Mouse (Mus musculus) adrenal gland, adult (tissue): Measurements from ENCODE around the gene Tpcn1.
"Not testable (repeated sequence)": the region's sequence is repeated elsewhere in the genome, so short reads cannot be mapped to it uniquely, and the experiment has no call there.

Experiments used
- DNase-seq, 2 experiments: peaks; one replicate each; pipeline ENCODE4 v3.0.0; 2022 to 2023; ENCODE audit warnings: low spot score in 1 of 2; ENCODE audit not compliant: inconsistent age in 2 of 2

The Tpcn1 gene

DNA sequence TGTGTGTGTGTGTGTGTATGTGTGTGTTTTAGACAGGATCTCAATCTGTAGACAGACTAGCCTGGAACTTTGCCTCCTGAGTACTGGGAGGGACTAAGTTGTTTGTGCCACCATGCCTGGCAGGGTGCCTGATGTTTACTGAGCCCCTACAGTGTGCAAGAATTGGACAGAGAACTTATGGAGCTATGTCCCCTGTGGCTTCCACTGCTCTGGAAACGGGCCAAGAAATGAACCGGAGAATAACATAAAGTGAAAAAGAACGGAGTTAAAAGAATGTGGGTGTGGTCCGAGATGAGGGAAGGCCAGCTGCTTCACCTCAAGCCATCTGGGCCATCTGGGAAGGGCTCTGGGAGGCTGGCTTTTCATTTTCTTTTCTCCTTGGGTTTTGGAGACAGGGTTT lies 73.7 kb downstream of the Tpcn1 start:
- DNase-seq, result peak in 1 of 2 experiments; percentile 74

DNA sequence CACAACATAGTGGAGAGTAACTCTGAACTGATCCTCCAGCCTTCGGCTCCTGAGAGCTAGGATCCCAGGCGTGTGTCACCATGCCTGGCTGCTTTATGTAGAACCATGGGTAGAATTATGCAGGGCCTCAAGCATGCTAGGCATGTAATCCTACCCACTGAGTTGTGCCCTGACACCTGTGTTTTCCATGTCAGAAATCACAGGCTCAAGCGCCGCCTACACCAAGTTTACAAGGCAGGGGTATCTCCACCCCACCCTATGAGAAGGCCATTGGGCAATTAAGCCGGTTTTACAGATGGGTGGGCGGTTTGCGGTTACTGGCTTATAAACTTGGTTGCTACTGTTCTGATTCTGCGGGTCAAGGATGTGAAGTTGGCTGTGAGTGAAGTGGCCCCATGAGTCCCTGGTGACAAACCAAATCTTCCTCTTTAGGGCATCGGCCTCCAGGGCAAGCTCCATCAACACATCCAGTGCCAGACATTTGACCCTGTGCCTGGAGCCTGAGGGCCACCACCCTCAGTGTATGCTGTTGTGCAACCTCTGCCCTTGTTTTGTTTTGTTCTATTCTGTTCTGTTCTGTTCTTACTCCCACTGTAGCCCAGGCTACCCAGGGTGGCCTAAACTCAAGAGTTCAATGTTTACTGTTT lies 74.3 kb downstream of the Tpcn1 start:
- peak in 1 of 2 experiments; percentile 86 for DNase-seq

DNA sequence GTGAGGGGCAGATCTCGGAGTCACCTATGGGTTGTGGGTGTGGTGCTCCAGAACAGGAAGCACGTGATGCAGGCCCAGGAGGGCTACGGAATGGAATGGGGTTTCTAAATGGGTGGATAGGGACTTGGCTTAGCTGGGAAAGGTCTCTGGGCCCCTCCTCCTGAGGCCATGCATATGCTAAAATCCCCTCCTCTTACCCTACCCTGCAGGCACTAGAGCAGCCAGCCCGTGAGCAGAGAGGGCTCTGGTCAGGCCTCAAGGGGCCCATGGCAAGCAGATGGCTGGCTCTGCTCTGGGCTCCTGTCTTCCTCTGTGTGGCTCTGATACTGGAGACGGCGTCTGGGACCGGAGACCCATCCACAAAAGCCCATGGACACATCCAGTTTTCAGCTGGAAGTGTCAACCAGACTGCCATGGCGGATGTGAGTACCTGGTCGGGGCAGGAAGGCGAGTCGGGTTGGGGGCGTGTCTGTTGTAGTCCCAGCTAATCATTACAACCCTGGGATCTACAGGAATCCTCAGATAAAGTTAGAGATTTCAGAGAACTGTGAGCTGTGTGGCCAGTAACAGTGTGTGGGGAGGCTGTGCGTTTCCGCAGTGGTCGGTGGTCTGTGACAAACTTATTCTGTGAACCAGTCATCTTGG lies 75.4 kb downstream of the Tpcn1 start:
- no peak for DNase-seq

DNA sequence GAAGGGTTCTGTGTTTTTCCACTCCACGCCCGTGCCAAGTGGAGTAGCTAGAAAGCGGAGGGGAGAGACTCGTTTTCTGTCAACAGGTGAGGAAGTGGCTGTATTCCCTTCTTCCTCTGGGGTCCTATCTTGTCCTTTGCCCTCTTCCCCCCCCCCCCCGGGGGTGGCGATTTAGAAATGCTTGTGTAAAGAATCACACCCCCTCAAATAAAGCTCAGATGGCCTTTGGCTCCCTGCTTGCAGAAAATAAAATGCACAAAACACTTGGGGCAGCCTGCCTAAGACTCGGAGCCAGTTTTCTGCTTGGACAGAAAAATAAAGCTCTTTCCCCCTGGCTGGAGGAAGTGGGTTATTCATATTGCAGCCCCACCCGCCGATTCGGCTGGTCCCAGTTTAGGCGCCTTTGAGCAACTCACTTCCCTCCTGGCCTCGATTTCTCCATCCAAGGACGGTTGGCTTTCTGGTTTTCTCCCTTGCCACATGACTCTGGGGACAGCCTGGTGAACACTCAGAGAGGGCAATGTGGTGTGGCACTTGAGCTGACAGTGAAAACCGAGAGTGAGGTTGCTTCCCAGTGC lies 76.7 kb downstream of the Tpcn1 start:
- DNase-seq, result peak; percentile 50 to 88

DNA sequence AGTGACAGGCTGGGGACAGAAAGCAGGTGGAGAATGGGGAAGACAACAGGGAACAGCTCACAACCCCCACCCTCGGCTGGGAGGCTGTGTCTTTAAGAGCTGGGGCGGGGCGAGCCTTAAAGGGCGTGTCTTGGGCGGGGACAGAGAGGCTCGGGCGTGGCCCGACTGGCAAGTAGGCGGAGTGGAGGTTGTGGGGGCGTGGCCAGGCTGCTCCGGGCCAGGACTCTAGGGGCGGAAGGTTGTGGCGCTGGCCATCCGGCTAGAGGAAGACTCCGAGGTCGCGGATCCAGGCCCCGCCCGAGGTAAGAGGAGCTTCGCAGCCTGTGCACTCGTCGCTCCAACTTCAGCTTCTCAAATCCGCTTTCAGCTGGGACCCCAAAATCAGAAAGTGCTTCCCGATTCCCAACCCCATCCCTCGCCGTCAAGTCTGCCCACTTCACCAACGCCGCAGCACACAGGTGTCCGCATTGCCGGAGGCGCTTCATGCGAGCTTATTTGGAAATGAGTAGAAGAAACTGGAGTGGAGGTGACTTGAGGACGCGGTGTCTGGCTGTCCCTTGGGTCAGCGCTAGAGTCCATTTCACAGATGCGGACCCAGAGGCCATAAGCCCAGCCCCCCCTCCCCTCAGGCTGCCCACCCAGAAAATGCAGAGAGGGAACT lies 77.4 kb downstream of the Tpcn1 start, which contains the start of gene Slc8b1:
Slc8b1 (plus strand) TSS at position 187 of the 661 bp plus-strand sequence.
- peak; percentile 97 to 99 for DNase-seq

DNA sequence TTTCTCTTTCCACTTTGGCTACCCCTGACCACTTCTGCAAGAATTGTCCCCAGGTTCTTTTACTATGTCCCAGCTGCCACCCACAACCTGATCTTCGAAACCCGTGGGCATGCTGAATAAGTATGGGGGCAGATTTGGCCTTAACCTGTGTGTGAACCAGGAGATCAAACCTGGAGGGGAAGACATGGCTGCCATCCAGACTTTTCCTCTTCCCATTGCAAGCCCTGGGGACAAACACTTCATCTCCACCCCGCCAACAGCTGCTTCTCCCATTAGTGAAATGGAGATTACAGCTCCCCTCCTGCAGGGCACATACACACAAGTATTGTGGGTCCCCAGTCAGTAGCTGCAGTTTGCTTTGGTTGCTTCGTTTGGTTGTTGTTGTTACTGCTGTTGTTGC lies 81.2 kb downstream of the Tpcn1 start:
- DNase-seq, result no peak

DNA sequence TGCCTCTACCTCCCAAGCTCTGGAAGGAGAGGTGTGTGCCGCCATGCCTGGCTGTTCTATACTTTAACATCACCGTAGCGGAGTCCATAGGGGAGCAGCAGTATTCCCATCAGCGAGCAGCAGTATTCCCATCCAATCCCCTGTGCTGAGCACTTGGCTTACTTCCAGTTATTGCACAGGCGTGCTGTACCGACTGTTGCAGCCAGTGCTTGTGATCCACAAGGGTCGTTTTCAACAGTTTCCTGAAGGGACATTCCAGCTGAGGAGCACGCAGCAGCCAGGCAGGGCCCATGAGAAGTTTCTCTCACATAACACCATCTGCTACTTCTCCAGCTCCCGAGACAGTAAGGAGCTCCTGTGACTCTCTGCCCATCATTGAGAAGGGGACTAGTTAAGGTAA lies 82.0 kb downstream of the Tpcn1 start:
- no peak for DNase-seq

DNA sequence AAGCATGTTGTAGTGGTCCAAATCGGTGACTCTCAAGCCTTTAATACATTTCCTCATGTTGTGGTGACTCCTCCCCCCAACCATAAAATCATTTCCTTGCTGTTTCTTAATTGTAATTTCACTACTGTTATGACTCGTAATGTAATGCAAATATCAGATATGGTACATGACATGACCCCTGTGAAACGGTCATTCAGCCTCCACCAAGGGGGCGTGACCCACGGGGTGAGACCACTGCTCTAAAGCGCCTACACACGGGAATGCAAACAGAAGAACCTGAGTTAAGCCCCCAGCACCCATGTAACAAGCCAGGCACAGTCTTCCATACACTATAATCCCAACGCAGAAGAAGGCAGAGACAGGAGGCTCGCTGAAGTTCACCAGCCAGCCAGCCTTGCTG lies 82.7 kb downstream of the Tpcn1 start:
- DNase-seq, result no peak

DNA sequence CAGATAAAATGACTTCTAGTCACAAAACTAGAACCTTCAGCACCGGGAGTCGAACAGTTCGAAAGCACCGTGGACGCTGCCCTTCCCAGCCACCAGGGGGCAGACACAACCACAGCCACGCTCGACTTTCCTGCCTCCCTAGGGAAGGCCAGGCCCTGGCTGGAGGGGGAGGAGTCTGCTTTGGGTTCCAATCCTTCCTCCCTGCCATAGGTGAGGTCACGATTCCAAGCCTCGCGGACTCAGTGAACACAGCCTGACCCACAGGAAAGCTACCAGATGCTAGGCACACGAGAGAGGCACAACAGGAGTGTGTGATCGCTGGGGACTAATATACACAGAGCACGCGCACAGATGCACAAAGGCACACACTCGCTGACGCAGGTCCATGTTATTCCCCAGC lies 83.1 kb downstream of the Tpcn1 start:
- DNase-seq, result peak; percentile 87 to 95

DNA sequence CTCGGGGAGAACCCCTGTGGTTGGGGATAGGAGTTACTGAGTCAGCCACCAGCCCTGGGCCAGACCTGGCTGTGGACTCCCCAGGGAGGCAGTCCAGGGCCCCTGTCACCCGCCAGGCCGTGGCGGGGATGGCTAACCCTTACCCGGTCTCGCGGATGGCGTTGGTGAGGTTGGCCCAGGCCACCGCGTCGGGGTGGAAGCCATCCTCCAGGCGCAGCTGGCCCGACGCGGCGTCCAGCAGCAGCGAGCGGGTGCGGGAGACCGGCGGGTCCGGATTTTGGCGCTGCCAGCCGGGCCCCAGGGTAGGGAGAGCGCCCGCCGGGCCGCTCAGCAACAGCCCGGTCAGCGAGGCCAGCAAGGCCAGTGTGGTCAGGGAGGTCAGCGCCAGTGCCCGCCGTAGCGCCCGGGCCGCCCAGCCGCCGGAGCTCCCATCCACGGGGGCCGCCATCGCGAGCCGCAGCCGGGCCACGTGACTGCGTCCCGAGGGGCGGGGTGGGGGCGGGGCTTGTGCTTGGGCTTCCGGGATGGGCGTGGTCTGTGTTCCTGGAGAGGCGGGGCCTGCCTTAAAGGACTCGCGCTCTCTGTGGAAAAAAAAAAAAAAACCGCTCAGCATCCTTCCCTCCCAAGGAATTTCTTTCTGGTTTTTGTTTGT lies 85.2 kb downstream of the Tpcn1 start, which contains the start of gene Plbd2:
Plbd2 (minus strand) TSS at position 482 of the 652 bp plus-strand sequence.
- DNase-seq, result peak; percentile 84 to 93

DNA sequence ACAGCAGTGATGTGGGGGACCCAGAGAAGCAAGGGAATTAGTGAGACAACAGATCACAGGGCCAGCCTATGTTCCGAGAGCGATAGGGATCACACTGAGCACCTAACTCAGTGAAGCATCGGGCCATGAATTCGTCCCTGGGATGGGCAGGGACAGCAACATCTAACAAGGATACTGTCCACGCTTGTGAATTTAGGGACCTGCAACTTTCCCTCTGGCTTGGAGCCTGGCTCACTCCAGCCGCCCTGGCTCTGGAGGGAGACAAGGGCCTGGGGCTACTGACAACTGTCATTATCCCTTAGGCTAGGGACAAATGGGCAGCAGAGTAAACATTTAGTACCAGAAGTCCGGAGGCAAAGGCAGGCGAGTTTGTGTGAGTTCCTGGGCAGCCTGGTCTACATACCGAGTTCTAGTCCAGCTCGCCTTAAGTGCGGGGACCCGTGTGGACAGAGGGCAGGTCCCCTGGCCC lies 85.8 kb downstream of the Tpcn1 start:
- no peak for DNase-seq

DNA sequence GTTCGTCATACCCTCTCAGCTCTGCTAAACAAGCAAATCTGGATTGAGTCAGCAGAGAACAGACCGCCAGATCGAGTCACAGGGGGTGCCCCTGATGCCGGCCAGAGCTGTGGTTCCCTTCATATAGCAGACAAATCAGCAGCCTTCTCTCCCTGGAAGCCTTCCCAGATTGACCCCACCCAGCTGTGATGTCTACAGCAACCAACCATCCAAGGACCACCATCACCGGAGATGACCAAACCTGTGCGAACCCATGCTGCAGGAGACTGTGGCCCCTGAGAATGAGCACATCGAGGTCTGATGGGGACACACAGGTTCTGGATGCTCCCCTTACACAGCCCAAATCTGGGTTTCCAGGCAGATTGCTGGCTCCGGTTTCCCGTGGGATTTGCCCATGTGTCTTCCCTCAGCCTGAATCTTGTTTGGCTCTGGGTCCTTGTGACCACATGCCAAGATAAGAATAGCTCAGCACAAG lies 86.3 kb downstream of the Tpcn1 start:
- no peak for DNase-seq

DNA sequence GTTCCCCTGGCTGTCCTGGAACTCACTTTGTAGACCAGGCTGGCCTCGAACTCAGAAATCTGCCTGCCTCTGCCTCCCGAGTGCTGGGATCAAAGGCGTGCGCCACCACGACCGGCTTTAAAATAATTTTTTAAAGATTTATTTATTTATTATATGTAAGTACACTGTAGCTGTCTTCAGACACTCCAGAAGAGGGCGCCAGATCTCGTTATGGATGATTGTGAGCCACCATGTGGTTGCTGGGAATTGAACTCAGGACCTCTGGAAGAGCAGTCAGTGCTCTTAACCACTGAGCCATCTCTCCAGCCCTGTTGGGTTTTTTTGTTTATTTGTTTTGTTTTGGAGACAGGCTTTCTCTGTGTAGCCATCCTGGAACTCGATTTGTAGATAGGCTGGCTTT lies 87.9 kb downstream of the Tpcn1 start:
- DNase-seq, result not testable (repeated sequence)

DNA sequence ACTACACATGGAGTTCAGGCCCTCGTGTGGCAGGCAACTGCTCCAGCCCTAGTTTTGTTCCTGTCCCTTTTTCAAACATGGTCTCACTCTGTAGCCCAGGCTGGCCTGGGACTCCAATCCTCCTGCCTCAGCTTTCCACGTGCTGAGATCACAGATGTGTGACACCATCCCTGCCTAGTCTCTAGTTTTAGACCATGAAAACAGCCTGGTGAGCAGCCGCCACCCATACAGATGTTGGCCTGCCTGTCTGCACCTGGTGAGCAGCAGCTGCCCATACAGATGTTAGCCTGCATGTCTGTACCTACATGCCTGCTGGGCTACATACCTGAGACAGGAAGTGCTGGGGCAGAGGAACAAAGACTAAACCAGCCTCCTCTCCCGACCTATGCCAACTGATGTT lies 89.3 kb downstream of the Tpcn1 start:
- DNase-seq, result no peak

DNA sequence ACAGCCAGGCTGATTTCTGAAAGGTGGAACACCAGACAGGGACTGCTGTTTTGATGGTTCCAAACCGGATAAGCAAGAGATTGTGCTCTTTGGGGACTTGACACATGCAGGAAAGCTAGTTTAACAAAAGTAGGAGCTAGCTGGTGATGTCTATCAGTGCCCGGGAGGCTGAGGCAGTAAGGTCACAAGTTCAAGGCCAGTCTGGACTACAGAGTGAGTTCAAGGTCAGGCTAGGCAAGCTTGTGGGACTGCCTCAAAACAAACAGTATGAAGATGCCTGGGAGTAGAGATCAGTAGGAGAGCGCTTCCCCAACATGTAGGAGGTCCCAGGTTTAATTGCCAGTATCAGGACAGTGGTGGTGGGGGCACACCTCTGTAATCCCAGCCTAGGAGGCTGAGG lies 91.4 kb downstream of the Tpcn1 start:
- no peak for DNase-seq

DNA sequence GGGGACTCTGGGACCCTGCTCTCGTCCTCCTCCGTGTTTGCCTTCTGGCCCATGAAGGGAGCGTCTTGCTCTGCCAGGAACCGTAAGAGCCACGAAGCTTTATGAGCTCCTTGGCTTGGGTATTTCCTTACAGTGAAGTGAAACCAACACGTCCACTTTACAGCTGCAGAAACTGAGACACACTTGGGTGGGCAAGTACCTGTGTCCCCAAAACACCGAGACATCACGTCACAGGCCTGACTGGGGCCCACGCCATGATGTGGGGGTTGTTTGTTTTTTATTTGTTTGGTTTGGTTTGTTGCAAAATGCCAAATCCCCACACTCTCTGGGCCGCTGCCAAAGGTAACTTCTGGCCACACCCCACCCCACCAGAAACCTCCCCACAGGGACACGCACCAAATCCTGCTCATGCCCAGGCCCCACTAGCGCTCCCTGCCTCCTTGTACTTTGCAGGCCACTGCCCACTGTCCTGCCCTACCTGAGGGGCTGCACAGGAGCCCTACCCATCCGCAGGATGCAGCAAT lies 92.7 kb downstream of the Tpcn1 start:
- DNase-seq, result no peak

DNA sequence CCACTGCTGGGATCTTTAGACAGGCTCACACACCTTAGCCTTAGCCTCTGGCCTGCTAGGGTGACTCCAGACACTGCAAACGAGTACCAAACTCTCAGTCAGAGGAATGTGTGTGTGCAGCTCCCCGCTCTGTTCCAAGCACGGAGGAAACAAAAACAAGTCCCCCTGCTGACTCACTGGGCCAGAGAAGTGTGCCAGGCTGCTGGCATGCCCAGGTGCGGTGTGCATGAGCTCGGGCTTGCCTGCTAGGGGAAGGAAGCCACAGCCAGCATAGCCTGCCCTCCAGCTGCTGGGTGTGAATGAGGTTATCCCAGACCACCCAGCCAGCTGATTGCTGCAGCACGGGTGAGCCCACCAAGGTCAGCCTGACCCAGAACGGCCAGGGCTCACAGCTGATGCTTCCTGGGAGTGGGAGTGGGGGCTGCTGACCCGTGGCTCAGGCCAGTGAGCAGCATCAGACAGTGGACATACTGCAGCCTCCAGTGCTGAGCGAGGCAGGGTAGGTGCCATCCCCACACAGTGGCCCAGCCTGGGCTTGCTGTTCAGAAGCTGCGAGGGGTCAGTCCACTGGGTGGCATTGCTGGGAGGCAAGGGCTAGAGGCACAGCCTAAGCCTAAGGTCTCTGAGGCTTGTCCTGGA lies 93.3 kb downstream of the Tpcn1 start:
- peak; percentile 52 to 68 for DNase-seq

DNA sequence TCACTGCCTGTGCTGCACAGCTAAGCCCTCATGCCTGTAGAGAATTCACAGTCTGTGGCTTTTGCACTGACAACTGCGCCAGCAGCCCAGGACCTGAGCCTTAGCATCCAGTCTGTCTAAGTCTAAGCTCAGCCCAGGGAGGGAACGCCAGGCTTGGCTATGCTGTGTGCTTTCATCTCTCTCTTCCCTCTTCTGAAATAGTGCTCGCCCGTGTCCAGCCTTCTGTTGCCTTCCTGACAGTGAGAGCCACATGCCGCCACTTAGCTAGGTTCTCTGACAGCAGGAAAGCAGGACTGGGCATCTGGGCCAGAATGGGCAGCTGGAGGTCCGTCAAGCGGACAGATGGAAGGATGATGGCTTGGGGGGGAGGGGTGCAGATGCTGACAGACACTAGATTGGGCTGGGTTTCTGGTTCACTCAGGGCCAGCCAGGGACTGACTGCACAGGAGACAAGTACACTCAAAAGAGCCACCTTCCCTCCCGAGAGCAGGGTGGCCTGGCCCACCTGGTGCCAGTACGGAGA lies 94.5 kb downstream of the Tpcn1 start:
- no peak for DNase-seq

DNA sequence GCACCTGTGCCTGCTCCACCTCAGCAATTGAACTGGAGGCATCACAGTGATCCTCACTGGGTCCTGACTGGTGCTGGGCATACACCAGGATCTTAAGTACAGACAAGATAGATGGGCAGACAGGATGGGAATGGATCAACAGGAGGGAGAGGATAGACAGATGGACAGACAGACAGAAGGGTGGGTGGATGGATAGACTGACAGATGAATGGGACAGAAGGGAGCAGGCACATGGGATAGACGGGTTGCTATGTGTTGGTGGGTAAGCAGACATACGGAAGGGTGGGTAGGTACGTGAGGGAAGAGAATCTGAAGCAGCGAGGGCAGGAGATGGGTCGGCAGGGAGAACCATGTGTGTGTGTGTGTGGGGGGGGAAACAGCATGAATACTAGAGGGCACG lies 95.0 kb downstream of the Tpcn1 start:
- DNase-seq, result no peak

DNA sequence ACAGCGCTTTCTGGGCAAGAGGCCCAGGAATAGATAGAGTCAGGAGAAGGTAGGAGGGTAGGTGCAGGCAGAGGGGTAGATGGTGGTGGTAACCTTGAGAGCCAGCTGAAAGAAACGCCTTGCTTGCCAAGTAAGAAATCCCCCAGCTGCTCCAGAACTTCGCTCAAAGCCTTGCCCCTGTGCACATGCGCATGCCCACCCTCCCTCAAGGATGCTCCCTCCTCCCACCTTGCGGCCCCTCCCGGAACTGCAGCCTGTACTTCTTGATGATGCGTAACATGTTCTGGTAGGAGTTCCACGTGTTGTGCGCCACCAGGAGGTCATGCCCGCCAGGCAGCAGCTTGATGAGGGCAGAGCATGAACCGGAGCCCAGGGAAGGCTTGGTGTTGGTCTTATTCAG lies 96.0 kb downstream of the Tpcn1 start:
- DNase-seq, result peak in 1 of 2 experiments; percentile 65
